In genomic region chr8:78426455-78426854, GRCm38 (mm10) we compare ENCODE assay signal across 18 mouse cellular contexts. TPM values are rescaled to one million over a fixed set of nuclear protein-coding genes. Genes with fewer than 3 reads are reported as not detected.
DNase-seq lines count a peak whose midpoint lies in the region; ATAC-seq and TF ChIP-seq lines count a peak whose summit lies in the region.
"Had no signal": no experiment of that assay in that cellular context is flagged by ENCODE, and none has a peak within 500 bp of the region (broad histone marks: within the 10 kb centered on the region; RNA-seq: fewer than 3 reads in every experiment).

No protein-coding gene starts in this region.

- peak; percentile 68; the same call in 1 of the 2 replicates for ATAC-seq in hindbrain, embryonic 15.5 days (ENCODE audit: low FRiP score, low read depth)
- ATAC-seq in midbrain, embryonic 16.5 days = peak; percentile 46
- ATAC-seq: intestine, embryonic 15.5 days; liver, postnatal 0 days had no signal

- TF ChIP-seq CTCF in ES-Bruce4 (IDR thresholded peaks at IDR 0.05; ENCODE audit: low read depth, low read length) = no peak
- no peak for TF ChIP-seq CTCF in brain, embryonic 14.5 days (IDR thresholded peaks at IDR 0.05; ENCODE audit: borderline replicate concordance, extremely low read depth, insufficient read depth, insufficient read length)

- H3K36me3 ChIP-seq in ES-Bruce4 (ENCODE audit: control insufficient read depth, insufficient read depth, low read length, poor library complexity, severe bottlenecking) = no peaks in the 10 kb centered on the region
- H3K36me3 ChIP-seq in hindbrain, embryonic 15.5 days = no peaks in the 10 kb centered on the region
- no peaks in the 10 kb centered on the region for H3K36me3 ChIP-seq in midbrain, embryonic 16.5 days (ENCODE audit: control insufficient read depth, insufficient read depth, low read length)
- H3K36me3 ChIP-seq: intestine, embryonic 15.5 days had no signal

- peaks cover 33% of the 10 kb centered on the region for H3K27me3 ChIP-seq in ES-Bruce4 (ENCODE audit: control insufficient read depth, insufficient read depth, low read length, poor library complexity, severe bottlenecking)
- peaks cover 75% of the 10 kb centered on the region for H3K27me3 ChIP-seq in hindbrain, embryonic 15.5 days
- H3K27me3 ChIP-seq in midbrain, embryonic 16.5 days (ENCODE audit: control insufficient read depth, insufficient read depth, low read depth, low read length) = peaks cover 38% of the 10 kb centered on the region

- no peaks in the 10 kb centered on the region for H3K4me1 ChIP-seq in ES-Bruce4 (ENCODE audit: control insufficient read depth, insufficient read depth, low read length)
- peaks cover 13% of the 10 kb centered on the region for H3K4me1 ChIP-seq in hindbrain, embryonic 15.5 days (replicated peaks)
- peaks cover 14% of the 10 kb centered on the region for H3K4me1 ChIP-seq in midbrain, embryonic 16.5 days (ENCODE audit: control insufficient read depth, insufficient read depth, low read length)
- H3K4me1 ChIP-seq: intestine, embryonic 15.5 days had no signal

- H3K9me3 ChIP-seq in ES-Bruce4 (replicated peaks; ENCODE audit: control insufficient read depth, insufficient read depth, low read length, poor library complexity, severe bottlenecking) = no peaks in the 10 kb centered on the region
- H3K9me3 ChIP-seq in hindbrain, embryonic 15.5 days = no peaks in the 10 kb centered on the region
- H3K9me3 ChIP-seq in midbrain, embryonic 16.5 days (replicated peaks; ENCODE audit: control insufficient read depth, low read length, poor library complexity, severe bottlenecking) = no peaks in the 10 kb centered on the region
- H3K9me3 ChIP-seq: intestine, embryonic 15.5 days had no signal

- H3K9ac ChIP-seq in ES-Bruce4 (ENCODE audit: low read depth, poor library complexity, severe bottlenecking) = no peak overlapping the region
- no peak overlapping the region for H3K9ac ChIP-seq in hindbrain, embryonic 15.5 days
- H3K9ac ChIP-seq in midbrain, embryonic 16.5 days (ENCODE audit: low read depth, low read length) = 0 out of 2 replicates have a peak overlapping the region, but pooled peaks have one; percentile 14
- H3K9ac ChIP-seq: intestine, embryonic 15.5 days; liver, postnatal 0 days had no signal

- peak overlapping the region; percentile 43 for H3K4me2 ChIP-seq in hindbrain, embryonic 15.5 days
- peak overlapping the region; percentile 56 for H3K4me2 ChIP-seq in midbrain, embryonic 16.5 days (ENCODE audit: low read length)
- H3K4me2 ChIP-seq: intestine, embryonic 15.5 days had no signal

- peak; percentile 45 for DNase-seq in brain, embryonic 14.5 days (ENCODE audit: low read depth)
- DNase-seq in layer of hippocampus, adult 9-11 months = no peak
- DNase-seq in layer of hippocampus, postnatal 14 days (ENCODE audit: low spot score in 2 of 2) = no peak
- no peak for DNase-seq in yolk sac, embryonic 10.5 days (ENCODE audit: low spot score)
- DNase-seq: cerebellum, postnatal 14 days; gastrocnemius, postnatal 14 days; liver, postnatal 0 days; thymus, postnatal 4 days had no signal

- no peak for TF ChIP-seq POLR2A in ES-Bruce4 (IDR thresholded peaks at IDR 0.05; ENCODE audit: insufficient read depth, low read length)
- no peak for TF ChIP-seq POLR2A in brain, embryonic 14.5 days (IDR thresholded peaks at IDR 0.05; ENCODE audit: borderline replicate concordance, extremely low read depth, insufficient read depth, insufficient read length, poor library complexity, severe bottlenecking)

- WGBS in hindbrain, embryonic 15.5 days = 0% methylated on average over 10 of the region's 10 CpGs
- 3% methylated on average over 10 of the region's 10 CpGs for WGBS in midbrain, embryonic 16.5 days

- H3K4me3 ChIP-seq in ES-Bruce4 (ENCODE audit: low read depth, low read length) = peak overlapping the region; percentile 13; the same call in 1 of the 2 replicates
- peak overlapping the region; percentile 7; the same call in 1 of the 2 replicates for H3K4me3 ChIP-seq in hindbrain, embryonic 15.5 days
- peak overlapping the region; percentile 29 for H3K4me3 ChIP-seq in midbrain, embryonic 16.5 days (ENCODE audit: low read depth, low read length)
- H3K4me3 ChIP-seq: erythroblast, embryonic 14.5 days; intestine, embryonic 15.5 days had no signal

- no peak for TF ChIP-seq EP300 in ES-Bruce4 (IDR thresholded peaks at IDR 0.05; ENCODE audit: insufficient read depth, low read depth, low read length)

- H3K27ac ChIP-seq in ES-Bruce4 (ENCODE audit: insufficient read depth, low read length) = no peak overlapping the region
- no peak overlapping the region for H3K27ac ChIP-seq in hindbrain, embryonic 15.5 days (replicated peaks)
- peak overlapping the region; percentile 79 for H3K27ac ChIP-seq in midbrain, embryonic 16.5 days (ENCODE audit: low read length)
- H3K27ac ChIP-seq: intestine, embryonic 15.5 days; stomach, postnatal 0 days had no signal

RNA-seq across cellular contexts. Expression of gene Pou4f2, which starts 10.0 kb away (rescaled TPM):
- 0.41 TPM in 1 of 2 replicates, not detected in the other for polyA plus RNA-seq in ES-Bruce4 (2011; ENCODE audit: insufficient read depth, insufficient read length, low read depth, missing spikeins)
- polyA plus RNA-seq in brain, embryonic 14.5 days (2012; rRNA removed) = 8.9 and 16.4 TPM in 2 replicates
- 4.8 and 6.8 TPM in 2 replicates for polyA plus RNA-seq in hindbrain, embryonic 15.5 days (2015; fragmentation: Nextera tagmentation; extraction: Ambion mirVana)
- polyA plus RNA-seq in midbrain, embryonic 16.5 days (2015; fragmentation: Nextera tagmentation; extraction: Ambion mirVana) = 15.3 and 24.7 TPM in 2 replicates
- not detected for total RNA-seq in layer of hippocampus, postnatal 14 days (2021)
- total RNA-seq: gastrocnemius, postnatal 14 days; left cerebral cortex, postnatal 36 days; megakaryocyte, adult 5-6 weeks had no signal
- polyA plus RNA-seq: erythroblast, embryonic 14.5 days; heart, embryonic 14.5 days; intestine, embryonic 15.5 days; large intestine, adult 2 months; liver, postnatal 0 days; stomach, postnatal 0 days had no signal
